Mouse (Mus musculus) stomach, embryonic 15.5 days (tissue): ENCODE results near the gene Ier3. TPM values are rescaled to one million over a fixed set of nuclear protein-coding genes. Genes with fewer than 3 reads are reported as not detected.

ENCODE experiments used
- ATAC-seq: fragments of 200-750 bp; cut with Nextera tagmentation; 2 replicates; pipeline ENCODE4 v1.8.0; 2017; ENCODE audit warnings: low read depth, moderate number of reproducible peaks, moderate TSS enrichment; ENCODE audit not compliant: insufficient read depth, low FRiP score
- H3K27ac ChIP-seq: fragments of 300-500 bp; sonication (generic); 2 replicates; pipeline ENCODE4 v1.5.1; 2015; ENCODE audit warnings: mild to moderate bottlenecking, inconsistent platforms
- H3K27me3 ChIP-seq: fragments of 300-500 bp; sonication (generic); replicated peaks from 2 replicates; pipeline ENCODE4 v1.6.1; 2015; ENCODE audit warnings: inconsistent platforms
- H3K36me3 ChIP-seq: fragments of 300-500 bp; sonication (generic); 2 replicates; pipeline ENCODE4 v1.6.1; 2015; ENCODE audit warnings: inconsistent platforms
- H3K4me1 ChIP-seq: fragments of 300-500 bp; sonication (generic); 2 replicates; pipeline ENCODE4 v1.6.1; 2015; ENCODE audit warnings: inconsistent platforms
- H3K4me2 ChIP-seq: fragments of 300-500 bp; sonication (generic); 2 replicates; pipeline ENCODE4 v1.6.1; 2015; ENCODE audit warnings: mild to moderate bottlenecking, inconsistent platforms
- H3K4me3 ChIP-seq: fragments of 300-500 bp; sonication (generic); replicated peaks from 2 replicates; pipeline ENCODE4 v1.5.1; 2015; ENCODE audit warnings: inconsistent platforms
- H3K9ac ChIP-seq: fragments of 300-500 bp; sonication (generic); 2 replicates; pipeline ENCODE4 v1.6.1; 2015; ENCODE audit warnings: inconsistent platforms
- H3K9me3 ChIP-seq: fragments of 300-500 bp; sonication (generic); 2 replicates; pipeline ENCODE4 v1.6.1; 2016; ENCODE audit warnings: inconsistent platforms
- WGBS: fragments of 180-500 bp; shearing (Covaris S2); methylation state at CpG from one replicate; pipeline ENCODE4 v1.1.7; 2015; 5-methylcytosine and 5-hydroxymethylcytosine counted together
- polyA plus RNA-seq: library from polyadenylated mRNA; unstranded; fragments of >200 nt; fragmentation: Nextera tagmentation; extraction: Ambion mirVana; gene quantifications from 2 replicates; pipeline ENCODE4 v1.2.1, GENCODE M21; 2015

Gene Ier3
- polyA plus RNA-seq = 14.5 and 16.7 TPM in 2 replicates

GRCm38 (mm10) chr17:35821439-35822430 lies at the start of gene Ier3:
Ier3 (plus strand) TSS chr17:35821684.
- peak within 1 kb of the TSS; percentile 65 for H3K9ac ChIP-seq
- no peaks in the 10 kb centered on the region for H3K27me3 ChIP-seq
- H3K4me2 ChIP-seq = peak within 1 kb of the TSS; percentile 89
- peak within 1 kb of the TSS; percentile 65 for H3K27ac ChIP-seq
- peak; percentile 56 for ATAC-seq
- 0 out of 2 replicates have a peak, but pooled peaks cover 3% of the 10 kb centered on the region for H3K36me3 ChIP-seq
- H3K4me1 ChIP-seq = peaks cover 18% of the 10 kb centered on the region
- 1% methylated on average over 62 of the region's 62 CpGs for WGBS
- peak within 1 kb of the TSS; percentile 71 for H3K4me3 ChIP-seq
- no peaks in the 10 kb centered on the region for H3K9me3 ChIP-seq

- Histone ChIP-seq H3K27ac (peak overlapping the region; percentile 79), H3K4me3 (no peak overlapping the region), H3K9me3 (no peaks in the 10 kb centered on the region), H3K4me1 (peaks cover 25% of the 10 kb centered on the region), H3K27me3 (no peaks in the 10 kb centered on the region), H3K4me2 (peak overlapping the region; percentile 10; the same call in 1 of the 2 replicates), H3K36me3 (no peaks in the 10 kb centered on the region), H3K9ac (no peak overlapping the region)
- 19% methylated on average over 13 of the region's 13 CpGs for WGBS
- ATAC-seq = peak; percentile 36; the same call in 1 of the 2 replicates
Observed at GRCm38 (mm10) chr17:35776811-35777609, 44.5 kb upstream of the Ier3 start.

- Histone ChIP-seq H3K27me3 (no peaks in the 10 kb centered on the region), H3K27ac (peak overlapping the region; percentile 55), H3K4me2 (no peak overlapping the region), H3K4me3 (no peak overlapping the region), H3K4me1 (peaks cover 25% of the 10 kb centered on the region), H3K36me3 (no peaks in the 10 kb centered on the region), H3K9ac (no peak overlapping the region), H3K9me3 (no peaks in the 10 kb centered on the region)
- 40% methylated on average over 6 of the region's 6 CpGs for WGBS
- no peak for ATAC-seq
Observed at GRCm38 (mm10) chr17:35778965-35779364, 42.5 kb upstream of the Ier3 start.

GRCm38 (mm10) chr17:35779466-35780205 lies 41.8 kb upstream of the Ier3 start:
- Histone ChIP-seq H3K36me3 (no peaks in the 10 kb centered on the region), H3K9ac (no peak overlapping the region), H3K4me1 (peaks cover 25% of the 10 kb centered on the region), H3K27me3 (no peaks in the 10 kb centered on the region), H3K9me3 (no peaks in the 10 kb centered on the region), H3K4me3 (no peak overlapping the region), H3K27ac (peak overlapping the region; percentile 55), H3K4me2 (no peak overlapping the region)
- 46% methylated on average over 10 of the region's 10 CpGs for WGBS
- no peak for ATAC-seq

- ATAC-seq = no peak
- H3K9me3 ChIP-seq = no peaks in the 10 kb centered on the region
- no peaks in the 10 kb centered on the region for H3K27me3 ChIP-seq
- WGBS = 83% methylated on average over 7 of the region's 7 CpGs
- H3K9ac ChIP-seq = no peak overlapping the region
- no peak overlapping the region for H3K4me3 ChIP-seq
- H3K4me2 ChIP-seq = no peak overlapping the region
- H3K4me1 ChIP-seq = peaks cover 25% of the 10 kb centered on the region
- H3K27ac ChIP-seq = no peak overlapping the region
- H3K36me3 ChIP-seq = no peaks in the 10 kb centered on the region
Observed at GRCm38 (mm10) chr17:35780362-35780761, 41.1 kb upstream of the Ier3 start.

- WGBS = 76% methylated on average over 2 of the region's 2 CpGs
- Histone ChIP-seq H3K36me3 (no peaks in the 10 kb centered on the region), H3K4me2 (no peak overlapping the region), H3K4me1 (peaks cover 13% of the 10 kb centered on the region), H3K27ac (no peak overlapping the region), H3K9me3 (no peaks in the 10 kb centered on the region), H3K4me3 (no peak overlapping the region), H3K27me3 (no peaks in the 10 kb centered on the region), H3K9ac (no peak overlapping the region)
- no peak for ATAC-seq
Observed at GRCm38 (mm10) chr17:35782398-35782797, 39.1 kb upstream of the Ier3 start.

GRCm38 (mm10) chr17:35782924-35783323 lies 38.6 kb upstream of the Ier3 start:
- Histone ChIP-seq H3K4me3 (no peak overlapping the region), H3K36me3 (no peaks in the 10 kb centered on the region), H3K9me3 (no peaks in the 10 kb centered on the region), H3K9ac (no peak overlapping the region), H3K4me2 (no peak overlapping the region), H3K27me3 (no peaks in the 10 kb centered on the region), H3K27ac (no peak overlapping the region), H3K4me1 (peaks cover 9% of the 10 kb centered on the region; the same call in 1 of the 2 replicates)
- ATAC-seq = no peak
- 74% methylated on average over 5 of the region's 5 CpGs for WGBS

GRCm38 (mm10) chr17:35783944-35784343 lies 37.5 kb upstream of the Ier3 start:
- no peak overlapping the region for H3K27ac ChIP-seq
- WGBS = 70% methylated on average over 6 of the region's 6 CpGs
- H3K36me3 ChIP-seq = no peaks in the 10 kb centered on the region
- no peak overlapping the region for H3K4me3 ChIP-seq
- H3K27me3 ChIP-seq = no peaks in the 10 kb centered on the region
- H3K4me1 ChIP-seq = peaks cover 8% of the 10 kb centered on the region; the same call in 1 of the 2 replicates
- H3K9me3 ChIP-seq = no peaks in the 10 kb centered on the region
- H3K9ac ChIP-seq = no peak overlapping the region
- ATAC-seq = no peak
- no peak overlapping the region for H3K4me2 ChIP-seq

GRCm38 (mm10) chr17:35785140-35785539 lies 36.3 kb upstream of the Ier3 start:
- Histone ChIP-seq H3K36me3 (no peaks in the 10 kb centered on the region), H3K4me3 (no peak overlapping the region), H3K9ac (no peak overlapping the region), H3K27ac (no peak overlapping the region), H3K9me3 (no peaks in the 10 kb centered on the region), H3K4me1 (no peaks in the 10 kb centered on the region; the same call in 1 of the 2 replicates), H3K4me2 (no peak overlapping the region), H3K27me3 (no peaks in the 10 kb centered on the region)
- no peak for ATAC-seq
- WGBS = 76% methylated on average over 4 of the region's 4 CpGs

- Histone ChIP-seq H3K9ac (no peak overlapping the region), H3K4me1 (no peaks in the 10 kb centered on the region; the same call in 1 of the 2 replicates), H3K36me3 (no peaks in the 10 kb centered on the region), H3K4me2 (no peak overlapping the region), H3K9me3 (no peaks in the 10 kb centered on the region), H3K4me3 (no peak overlapping the region), H3K27me3 (no peaks in the 10 kb centered on the region), H3K27ac (no peak overlapping the region)
- no peak for ATAC-seq
Observed at GRCm38 (mm10) chr17:35787493-35787892, 34.0 kb upstream of the Ier3 start.

GRCm38 (mm10) chr17:35788025-35788424 lies 33.5 kb upstream of the Ier3 start:
- Histone ChIP-seq H3K4me2 (no peak overlapping the region), H3K27me3 (no peaks in the 10 kb centered on the region), H3K4me1 (no peaks in the 10 kb centered on the region), H3K4me3 (no peak overlapping the region), H3K36me3 (no peaks in the 10 kb centered on the region), H3K9ac (no peak overlapping the region), H3K9me3 (no peaks in the 10 kb centered on the region), H3K27ac (no peak overlapping the region)
- no peak for ATAC-seq
- 69% methylated on average over 3 of the region's 3 CpGs for WGBS
